Comparison of ENCODE assay signal across 8 mouse cellular contexts in the genomic region with DNA sequence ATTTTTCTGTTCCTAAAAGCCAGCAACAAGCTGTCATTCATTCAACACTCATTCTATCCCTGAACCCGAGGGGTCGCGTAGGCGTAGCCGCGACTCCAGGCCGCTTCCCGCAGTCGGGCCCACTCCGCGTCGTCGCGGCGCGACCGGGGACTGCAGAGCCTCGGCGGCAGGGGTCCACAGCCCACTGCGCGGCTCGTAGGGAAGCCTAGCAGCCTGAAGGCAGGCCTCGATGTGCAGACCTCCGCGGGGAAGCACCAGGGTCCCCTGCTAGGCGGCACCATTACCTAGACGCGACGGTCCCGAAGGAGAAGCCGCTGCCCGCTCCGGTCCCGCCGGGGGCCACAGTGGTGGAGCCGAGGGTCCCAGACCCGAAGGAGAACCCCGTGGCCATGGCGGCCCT. TPM values are rescaled to one million over a fixed set of nuclear protein-coding genes. Genes with fewer than 3 reads are reported as not detected.
DNase-seq lines count a peak whose midpoint lies in the region; ATAC-seq and TF ChIP-seq lines count a peak whose summit lies in the region.

No protein-coding gene starts in this region.

- H3K9ac ChIP-seq in midbrain, embryonic 15.5 days, result peak overlapping the region; percentile 96

- no peaks in the 10 kb centered on the region for H3K27me3 ChIP-seq in thymus, adult 2 months (ENCODE audit: control insufficient read depth, insufficient read depth, low read length)
- H3K27me3 ChIP-seq in midbrain, embryonic 15.5 days (replicated peaks), result no peaks in the 10 kb centered on the region

- H3K36me3 ChIP-seq in thymus, adult 2 months (ENCODE audit: control insufficient read depth, insufficient read depth, low read length), result no peaks in the 10 kb centered on the region
- H3K36me3 ChIP-seq in midbrain, embryonic 15.5 days (replicated peaks), result no peaks in the 10 kb centered on the region

- TF ChIP-seq CTCF in thymus, adult 2 months (IDR thresholded peaks at IDR 0.05; ENCODE audit: borderline replicate concordance, control insufficient read depth, extremely low read depth, insufficient read depth, low read length, poor library complexity), result no peak

- peaks cover 14% of the 10 kb centered on the region for H3K4me1 ChIP-seq in thymus, adult 2 months (replicated peaks; ENCODE audit: control insufficient read depth, insufficient read depth, low read length)
- peaks cover 27% of the 10 kb centered on the region for H3K4me1 ChIP-seq in midbrain, embryonic 15.5 days

- no peaks in the 10 kb centered on the region for H3K9me3 ChIP-seq in midbrain, embryonic 15.5 days

- ATAC-seq in frontal cortex, adult (ENCODE audit: low TSS enrichment), result peak; percentile 21; the same call in 1 of the 2 replicates
- ATAC-seq in inflammation-experienced regulatory T-cells, adult 6 months, result peak; percentile 27
- peak; percentile 74 for ATAC-seq in midbrain, embryonic 15.5 days (replicated peaks)

- WGBS in thymus, adult 2 months, result under 1% methylated on average over 39 of the region's 39 CpGs
- WGBS in midbrain, embryonic 15.5 days, result 0% methylated on average over 39 of the region's 39 CpGs

- H3K4me2 ChIP-seq in midbrain, embryonic 15.5 days, result peak overlapping the region; percentile 85

- no peak for DNase-seq in frontal cortex, postnatal 25 days (ENCODE audit: low spot score in 2 of 2)
- DNase-seq in thymus, adult 2 months, result no peak
- DNase-seq in thymus, adult 18-20 months, result no peak
- no peak for DNase-seq in cerebellum, adult 18-20 months
- no peak for DNase-seq in frontal cortex, postnatal 10 days (ENCODE audit: low spot score in 2 of 2)

- H3K27ac ChIP-seq in thymus, adult 2 months (ENCODE audit: control insufficient read depth, insufficient read depth, low read length), result peak overlapping the region; percentile 12; the same call in 1 of the 2 replicates
- H3K27ac ChIP-seq in midbrain, embryonic 15.5 days, result peak overlapping the region; percentile 89

- no peak for TF ChIP-seq POLR2A in thymus, adult 2 months (IDR thresholded peaks at IDR 0.05; ENCODE audit: control insufficient read depth, extremely low read depth, insufficient read depth, low read length, poor library complexity)

- peak overlapping the region; percentile 86 for H3K4me3 ChIP-seq in thymus, adult 2 months (ENCODE audit: control insufficient read depth, insufficient read depth, low read length)
- H3K4me3 ChIP-seq in midbrain, embryonic 15.5 days, result peak overlapping the region; percentile 67

RNA-seq across cellular contexts. Expression of a gene that starts 0.4 kb away (rescaled TPM):
- polyA plus RNA-seq in thymus, adult 2 months (2012; rRNA removed), result 0.04 TPM in 1 of 2 replicates, not detected in the other
- polyA plus RNA-seq in inflammation-experienced regulatory T-cells, adult 6 months (2017; shearing (Covaris generic)), result not detected
- polyA plus RNA-seq in midbrain, embryonic 15.5 days (2015; fragmentation: Nextera tagmentation; extraction: Ambion mirVana), result 0.09 and 0.12 TPM in 2 replicates

RNA-seq across cellular contexts. Expression of a gene that starts 0.4 kb away (rescaled TPM):
- 29.8 and 35.1 TPM in 2 replicates for polyA plus RNA-seq in thymus, adult 2 months (2012; rRNA removed)
- polyA plus RNA-seq in inflammation-experienced regulatory T-cells, adult 6 months (2017; shearing (Covaris generic)), result 10 to 100 TPM; 15.5 to 20.0 (median 17.9) TPM
- 48.3 and 51.1 TPM in 2 replicates for polyA plus RNA-seq in midbrain, embryonic 15.5 days (2015; fragmentation: Nextera tagmentation; extraction: Ambion mirVana)

RNA-seq across cellular contexts. Expression of a gene that starts 14.1 kb away (rescaled TPM):
- 20.8 and 21.3 TPM in 2 replicates for polyA plus RNA-seq in thymus, adult 2 months (2012; rRNA removed)
- polyA plus RNA-seq in inflammation-experienced regulatory T-cells, adult 6 months (2017; shearing (Covaris generic)), result 10 to 100 TPM; 50.0 to 60.2 (median 54.7) TPM
- polyA plus RNA-seq in midbrain, embryonic 15.5 days (2015; fragmentation: Nextera tagmentation; extraction: Ambion mirVana), result 55.3 and 58.6 TPM in 2 replicates

RNA-seq across cellular contexts. Expression of a gene that starts 53.9 kb away (rescaled TPM):
- 0.38 and 0.54 TPM in 2 replicates for polyA plus RNA-seq in thymus, adult 2 months (2012; rRNA removed)
- polyA plus RNA-seq in inflammation-experienced regulatory T-cells, adult 6 months (2017; shearing (Covaris generic)), result 1 to 10 TPM in 2 of 3 experiments, under 1 TPM in 1; 0.57 to 2.9 (median 1.1) TPM
- polyA plus RNA-seq in midbrain, embryonic 15.5 days (2015; fragmentation: Nextera tagmentation; extraction: Ambion mirVana), result 46.7 and 49.6 TPM in 2 replicates

Comparison
In these comparisons a context has a peak if more than half of its experiments do, and no peak if none do; other contexts are left out.
1. ATAC-seq: peak in every context shown above with its lines; median percentile 74 in midbrain, embryonic 15.5 days; 27 in inflammation-experienced regulatory T-cells, adult 6 months; 21 in frontal cortex, adult.